Mouse (Mus musculus) brain, embryonic 14.5 days (tissue): ENCODE results near the gene Zfhx3. TPM values are rescaled to one million over a fixed set of nuclear protein-coding genes. Genes with fewer than 3 reads are reported as not detected.

ENCODE experiments used
- DNase-seq: peaks from one replicate; pipeline ENCODE4 v3.0.0-alpha.2; 2011; ENCODE audit warnings: low read depth
- CTCF ChIP-seq: fragments of 200-500 bp; IDR thresholded peaks from 2 replicates; pipeline ENCODE4 v1.5.1; 2012; ENCODE audit warnings: inconsistent platforms, mild to moderate bottlenecking, moderate library complexity, borderline replicate concordance; ENCODE audit not compliant: insufficient read depth, insufficient read length; ENCODE audit errors: extremely low read depth
- POLR2A ChIP-seq: fragments of 200-500 bp; IDR thresholded peaks from 2 replicates; pipeline ENCODE4 v1.6.1; 2012; ENCODE audit warnings: mild to moderate bottlenecking, inconsistent platforms, borderline replicate concordance; ENCODE audit not compliant: poor library complexity, insufficient read depth, insufficient read length, severe bottlenecking; ENCODE audit errors: extremely low read depth
- polyA plus RNA-seq: library from polyadenylated mRNA; depleted of rRNA; stranded (reverse); fragments of >200 nt; gene quantifications from 2 replicates; pipeline ENCODE4 v1.2.3, GENCODE M21; 2012

Gene Zfhx3
- polyA plus RNA-seq, 1 experiment = 31.3 TPM

GRCm38 (mm10) chr8:108743238-108743637 is 800.8 kb downstream of the Zfhx3 start:
- no peak for TF ChIP-seq CTCF
- no peak for TF ChIP-seq POLR2A
- DNase-seq = no peak

DNA sequence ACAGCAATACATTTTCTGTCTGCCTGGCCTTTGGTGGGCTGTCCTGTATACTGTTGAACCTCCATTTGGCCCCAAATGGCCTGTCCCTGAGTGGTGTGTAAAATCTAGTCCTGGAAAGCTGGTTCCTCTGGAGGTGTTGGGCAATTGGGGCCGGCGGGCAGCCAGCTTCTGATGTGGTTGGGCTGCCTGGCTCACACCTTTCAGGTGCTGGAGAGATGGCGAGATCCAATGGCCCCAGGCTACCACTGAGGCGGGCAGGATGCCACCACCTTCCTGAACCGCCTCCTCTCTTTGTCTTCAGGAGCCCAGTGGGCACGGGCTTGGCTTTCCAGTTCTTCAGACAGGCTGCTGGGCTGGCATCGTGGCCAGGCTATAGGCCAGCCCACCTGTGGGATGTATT is 803.1 kb downstream of the Zfhx3 start:
- no peak for DNase-seq
- no peak for TF ChIP-seq CTCF
- TF ChIP-seq POLR2A = no peak

DNA sequence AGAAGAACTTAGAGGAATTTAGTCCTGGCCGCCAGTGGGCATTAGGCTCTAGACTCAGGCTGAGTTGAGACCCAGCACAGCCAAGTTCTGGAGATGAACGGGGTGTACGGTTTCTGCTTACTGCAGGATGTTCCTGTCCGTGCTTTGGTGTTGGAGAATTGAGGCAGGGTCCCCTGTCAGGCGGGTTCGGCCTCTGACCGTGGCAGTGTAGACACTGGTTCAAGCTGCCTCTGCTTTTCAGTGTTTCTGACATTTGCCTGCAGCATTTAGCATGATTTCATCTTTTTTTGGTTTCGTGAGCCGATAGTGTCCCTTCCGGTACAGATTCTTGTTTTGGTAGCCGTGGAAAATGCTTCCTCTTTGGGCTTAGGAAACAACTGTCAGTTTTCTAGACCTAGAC is 805.7 kb downstream of the Zfhx3 start:
- DNase-seq = no peak
- TF ChIP-seq POLR2A = no peak
- TF ChIP-seq CTCF = no peak

DNA sequence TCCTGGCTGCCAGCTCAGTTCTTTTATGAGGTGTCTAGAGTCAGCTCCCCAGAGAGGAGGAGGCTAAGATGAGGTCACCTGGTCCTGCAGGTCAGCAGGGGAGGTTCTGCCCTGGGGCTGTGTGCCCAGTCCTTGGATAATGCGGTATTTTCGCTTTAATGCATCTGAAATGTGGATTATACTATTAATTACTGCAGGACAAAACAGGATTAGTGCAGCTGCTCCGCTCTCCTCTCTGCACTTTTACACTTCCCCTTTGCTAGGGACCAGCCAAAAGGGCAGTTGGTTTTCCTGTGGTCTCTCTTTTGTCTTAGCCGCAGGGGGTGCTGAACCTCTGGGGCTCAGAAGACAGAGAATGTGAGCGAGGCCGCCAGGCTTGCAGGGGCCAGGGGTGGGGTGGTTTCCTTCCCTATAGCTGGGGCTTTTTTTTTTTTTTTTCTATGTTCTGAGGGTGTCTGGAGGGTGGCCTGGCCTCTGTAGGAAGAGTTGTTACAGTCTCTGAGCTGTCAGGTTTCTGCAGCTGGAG is 806.5 kb downstream of the Zfhx3 start:
- TF ChIP-seq POLR2A = no peak
- TF ChIP-seq CTCF = no peak

GRCm38 (mm10) chr8:108750806-108751205 is 808.4 kb downstream of the Zfhx3 start:
- no peak for DNase-seq
- TF ChIP-seq CTCF = no peak
- TF ChIP-seq POLR2A = no peak

More for the DNA sequence above, 806.5 kb downstream of the Zfhx3 start:
- peak; percentile 61 for DNase-seq

- TF ChIP-seq POLR2A = no peak
- no peak for TF ChIP-seq CTCF
- no peak for DNase-seq
Measured at GRCm38 (mm10) chr8:108754556-108754955, 812.1 kb downstream of the Zfhx3 start.

GRCm38 (mm10) chr8:108755400-108756325 is 813.2 kb downstream of the Zfhx3 start:
- TF ChIP-seq CTCF (no peak), POLR2A (no peak)
- peak; percentile 81 for DNase-seq

GRCm38 (mm10) chr8:108759511-108760330 is 817.3 kb downstream of the Zfhx3 start:
- DNase-seq = peak; percentile 90
- TF ChIP-seq POLR2A (no peak), CTCF (peak; percentile 78; the same call in 1 of the 2 replicates)

DNA sequence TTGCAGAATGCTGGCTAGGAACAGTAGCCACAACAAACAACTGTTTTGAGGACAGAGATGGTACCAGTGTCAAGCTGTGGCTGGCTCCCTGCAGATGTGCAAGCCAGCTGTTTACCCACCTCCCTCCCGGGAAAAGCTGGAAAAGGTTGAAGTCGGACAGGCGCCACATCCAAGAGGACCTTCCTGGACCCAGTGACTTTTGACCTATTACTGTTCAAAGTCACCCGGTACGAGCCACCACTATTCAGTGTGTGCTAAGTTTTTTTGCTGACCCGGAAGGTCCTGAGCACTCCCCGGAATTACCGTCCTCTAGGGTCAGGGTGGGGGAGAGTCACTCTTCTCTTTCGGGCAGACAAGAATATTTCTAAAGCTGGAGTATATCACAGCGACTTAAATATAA is 818.3 kb downstream of the Zfhx3 start:
- DNase-seq = no peak
- no peak for TF ChIP-seq POLR2A
- TF ChIP-seq CTCF = no peak

GRCm38 (mm10) chr8:108762567-108762966 is 820.1 kb downstream of the Zfhx3 start:
- no peak for TF ChIP-seq POLR2A
- no peak for TF ChIP-seq CTCF
- DNase-seq = no peak
